Mouse (Mus musculus) bone marrow, adult 2 months (tissue): ENCODE results near the gene Dynll2. TPM values are rescaled to one million over a fixed set of nuclear protein-coding genes. Genes with fewer than 3 reads are reported as not detected.
A peak's percentile ranks its signal among the peaks of the same experiment; 100 is the strongest.

Experiments
- H3K27ac ChIP-seq: fragments of 200-500 bp; 2 replicates; pipeline ENCODE4 v1.5.1; 2012; ENCODE audit warnings: low read depth, mild to moderate bottlenecking, control low read depth, inconsistent platforms, low read length; ENCODE audit not compliant: control insufficient read depth, poor library complexity, insufficient read depth
- H3K4me1 ChIP-seq: fragments of 200-500 bp; 2 replicates; pipeline ENCODE4 v1.6.1; 2011; ENCODE audit warnings: low read length; ENCODE audit not compliant: control insufficient read depth, insufficient read depth
- H3K4me3 ChIP-seq: fragments of 200-500 bp; replicated peaks from 2 replicates; pipeline ENCODE3; 2011; ENCODE audit warnings: mild to moderate bottlenecking, low read depth, low read length, control low read depth; ENCODE audit not compliant: control insufficient read depth
- CTCF ChIP-seq: fragments of 200-500 bp; IDR thresholded peaks from 2 replicates; pipeline ENCODE4 v1.5.1; 2011; ENCODE audit warnings: low read length, control low read depth; ENCODE audit not compliant: control insufficient read depth, insufficient read depth
- POLR2A ChIP-seq: fragments of 200-500 bp; IDR thresholded peaks from 2 replicates; pipeline ENCODE4 v1.6.1; 2011; ENCODE audit warnings: low read depth, mild to moderate bottlenecking, control low read depth, low read length, borderline replicate concordance; ENCODE audit not compliant: control insufficient read depth
- WGBS: fragments of 180-500 bp; shearing (Covaris S2); methylation state at CpG from one replicate; pipeline ENCODE4 v1.1.7; 2018; 5-methylcytosine and 5-hydroxymethylcytosine counted together
- polyA plus RNA-seq: library from polyadenylated mRNA; stranded (reverse); fragments of >200 nt; gene quantifications from 2 replicates; pipeline ENCODE4 v1.2.4, GENCODE M21; 2011; ENCODE audit warnings: low replicate concordance; ENCODE audit not compliant: missing spikeins, insufficient read depth, insufficient read length

Dynll2 gene
- polyA plus RNA-seq, 1 experiment = 63.0 TPM

GRCm38 (mm10) chr11:88008641-88009040 lies 21.3 kb upstream of the Dynll2 start:
- TF ChIP-seq POLR2A (no peak), CTCF (no peak)
- Histone ChIP-seq H3K4me3 (no peak overlapping the region), H3K4me1 (peaks cover 1% of the 10 kb centered on the region; the same call in 1 of the 2 replicates), H3K27ac (no peak overlapping the region)
- WGBS = 11% methylated on average over 1 of the region's 1 CpGs

- TF ChIP-seq CTCF = no peak
- no peak for TF ChIP-seq POLR2A
- WGBS = 36% methylated on average over 2 of the region's 2 CpGs
These were observed 16.8 kb upstream of the Dynll2 start for GRCm38 (mm10) chr11:88004123-88004522.

GRCm38 (mm10) chr11:88002738-88003137 lies 15.4 kb upstream of the Dynll2 start:
- TF ChIP-seq POLR2A (no peak), CTCF (no peak)
- WGBS = 68% methylated on average over 4 of the region's 4 CpGs
- H3K27ac ChIP-seq = no peak overlapping the region
- H3K4me3 ChIP-seq = no peak overlapping the region
- H3K4me1 ChIP-seq = no peaks in the 10 kb centered on the region

More at GRCm38 (mm10) chr11:88004123-88004522, 16.8 kb upstream of the Dynll2 start:
- Histone ChIP-seq H3K4me1 (no peaks in the 10 kb centered on the region), H3K27ac (no peak overlapping the region), H3K4me3 (no peak overlapping the region)

DNA sequence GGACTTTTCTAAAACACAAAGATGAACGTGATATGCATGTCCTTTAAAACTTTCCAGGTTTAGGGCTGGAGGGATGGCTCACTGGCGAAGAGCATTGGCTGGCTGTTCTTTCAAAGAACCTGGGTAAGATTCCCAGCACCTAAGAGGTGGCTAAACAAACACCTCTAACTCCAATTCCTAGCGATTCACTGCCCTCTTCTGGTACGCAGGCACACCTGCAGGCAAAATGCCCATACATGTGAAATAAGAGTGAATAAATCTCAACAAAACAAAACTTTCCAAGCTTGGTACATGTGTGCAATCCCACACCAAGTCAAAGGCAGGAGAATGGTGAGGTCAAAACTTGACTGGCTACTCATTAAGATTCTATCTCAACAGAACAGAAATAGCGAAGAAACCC lies 12.4 kb upstream of the Dynll2 start:
- H3K27ac ChIP-seq = no peak overlapping the region
- TF ChIP-seq CTCF = no peak
- TF ChIP-seq POLR2A = no peak
- no peak overlapping the region for H3K4me3 ChIP-seq
- WGBS = 86% methylated on average over 5 of the region's 5 CpGs
- no peaks in the 10 kb centered on the region for H3K4me1 ChIP-seq

DNA sequence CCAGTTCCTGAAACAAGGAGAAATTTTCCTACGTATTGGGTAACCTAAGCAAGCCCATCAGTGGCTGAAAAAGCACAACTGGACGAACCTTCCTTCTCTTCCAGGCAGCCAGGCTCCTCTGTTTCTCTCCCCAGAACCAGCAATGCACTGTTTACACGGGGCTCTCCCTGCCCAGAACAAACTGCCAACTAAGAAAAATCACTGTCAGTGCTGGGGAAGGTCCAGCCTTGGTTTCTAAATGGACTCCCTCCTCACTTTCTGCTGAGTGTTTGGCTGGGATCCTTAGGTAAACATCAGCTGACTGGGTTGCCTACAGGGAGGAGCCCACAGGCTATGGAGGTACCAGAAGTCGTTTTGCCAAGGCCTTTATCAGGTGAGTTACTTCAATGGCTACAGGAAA lies 4.5 kb upstream of the Dynll2 start:
- Histone ChIP-seq H3K27ac (no peak overlapping the region), H3K4me1 (no peaks in the 10 kb centered on the region), H3K4me3 (no peak overlapping the region)
- 58% methylated on average over 4 of the region's 4 CpGs for WGBS
- no peak for TF ChIP-seq CTCF
- TF ChIP-seq POLR2A = no peak

- Histone ChIP-seq H3K4me1 (no peaks in the 10 kb centered on the region; the same call in 1 of the 2 replicates), H3K27ac (no peak overlapping the region), H3K4me3 (peak overlapping the region; percentile 64)
- WGBS = 54% methylated on average over 11 of the region's 11 CpGs
- TF ChIP-seq CTCF = no peak
- no peak for TF ChIP-seq POLR2A
These were observed 528 bp upstream of the Dynll2 start for GRCm38 (mm10) chr11:87987861-87988260.

DNA sequence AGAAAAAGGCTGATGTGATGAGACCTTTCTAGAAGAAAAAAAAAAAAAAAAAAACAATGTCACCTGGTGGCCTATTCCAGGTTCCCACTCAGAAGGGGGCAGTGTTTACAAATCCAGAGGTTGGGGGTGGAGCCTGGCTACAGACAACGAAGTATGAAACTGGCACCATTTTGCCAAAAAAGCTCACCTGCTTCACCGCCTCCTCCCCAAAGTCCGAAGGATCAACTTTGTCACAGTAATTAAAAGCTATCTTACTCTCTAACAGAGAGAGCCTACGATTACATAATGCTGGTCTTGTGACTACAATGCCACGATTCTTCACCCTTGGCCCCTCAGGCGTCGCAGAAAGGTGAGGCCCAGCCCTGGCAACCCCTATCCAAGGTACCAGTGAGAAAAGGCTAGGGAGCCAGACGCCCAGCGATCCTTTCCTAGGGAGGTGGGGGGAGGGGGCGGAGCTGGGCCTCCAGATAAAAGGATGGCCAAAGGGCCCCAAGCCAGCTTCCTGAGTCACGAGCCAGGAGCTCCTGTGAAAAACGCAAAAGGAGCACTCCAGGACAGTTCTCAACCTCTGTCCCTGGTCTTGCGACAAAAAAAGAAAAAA lies 1.1 kb downstream of the Dynll2 start:
- TF ChIP-seq POLR2A = no peak
- no peak for TF ChIP-seq CTCF
- no peaks in the 10 kb centered on the region; the same call in 1 of the 2 replicates for H3K4me1 ChIP-seq
- WGBS = 3% methylated on average over 13 of the region's 13 CpGs
- H3K27ac ChIP-seq = no peak overlapping the region; the same call in 1 of the 2 replicates
- peak overlapping the region; percentile 64 for H3K4me3 ChIP-seq

- TF ChIP-seq POLR2A (no peak), CTCF (no peak)
- WGBS = 57% methylated on average over 9 of the region's 9 CpGs
- Histone ChIP-seq H3K4me3 (no peak overlapping the region), H3K4me1 (no peaks in the 10 kb centered on the region; the same call in 1 of the 2 replicates), H3K27ac (no peak overlapping the region)
These were observed 1.7 kb downstream of the Dynll2 start for GRCm38 (mm10) chr11:87985643-87986042.
